Mouse (Mus musculus) gastrocnemius, adult 2 months (tissue): ENCODE measurements at regions not wholly inside any gene's neighbourhood (a gene's known extent, or its start where the extent isn't known, plus 50 kb on each side); places are given as distances from the start of the nearest gene placed in this dataset.

Experiments
- DNase-seq: peaks from one replicate; pipeline ENCODE4 v3.0.0; 2022
- H3K27ac ChIP-seq: fragments of 200-600 bp; 2 replicates; pipeline ENCODE4 v1.8.1; 2022; ENCODE audit warnings: mild to moderate bottlenecking
- H3K4me3 ChIP-seq: fragments of 200-600 bp; 2 replicates; pipeline ENCODE4 v1.8.1; 2022; ENCODE audit warnings: mild to moderate bottlenecking, moderate library complexity
- CTCF ChIP-seq: fragments of 200-600 bp; IDR thresholded peaks from 2 replicates; pipeline ENCODE4 v1.8.1; 2022; ENCODE audit warnings: antibody characterized with exemption, mild to moderate bottlenecking, moderate library complexity
- intact Hi-C: fragments of 180-260 bp; cut with DNase I; formaldehyde crosslinking; loops from one replicate; pipeline ENCODE4 v1.15.1; 2025

- DNase-seq = peak; percentile 29
- intact Hi-C loops = no loop called here
- Histone ChIP-seq H3K4me3 (no peak overlapping the region), H3K27ac (no peak overlapping the region)
- TF ChIP-seq CTCF = no peak
These were observed 84.1 kb downstream of the Thnsl2 start for GRCm38 (mm10) chr6:71060116-71060515.

- intact Hi-C loops = no loop called here
- 0 out of 2 replicates have a peak, but pooled peaks have one; percentile 11 for TF ChIP-seq CTCF
These were observed 81.3 kb downstream of the Thnsl2 start for GRCm38 (mm10) chr6:71062980-71063379.

DNA sequence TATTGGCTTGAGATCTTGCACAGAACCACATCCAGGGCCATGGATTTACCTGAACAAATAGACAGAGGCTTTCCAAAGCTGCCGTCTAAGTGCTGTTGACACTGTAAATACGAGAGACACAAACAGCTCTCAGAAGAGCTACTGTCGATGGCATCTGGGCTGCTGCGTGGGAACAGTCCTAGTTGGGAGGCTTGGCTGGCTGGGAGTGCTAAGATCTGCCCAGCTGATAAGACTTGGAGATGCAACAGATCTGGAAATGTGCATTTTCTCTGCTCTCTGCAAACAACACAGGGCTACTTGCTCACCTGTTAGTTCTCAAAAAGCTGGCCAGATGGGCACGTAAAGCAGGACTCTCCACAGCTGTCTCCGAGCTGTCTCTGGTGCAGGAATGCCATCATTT, 78.8 kb downstream of the Thnsl2 start:
- no peak for TF ChIP-seq CTCF
- H3K4me3 ChIP-seq = no peak overlapping the region
- H3K27ac ChIP-seq = no peak overlapping the region
- DNase-seq = no peak
- intact Hi-C loops = no loop called here

More at GRCm38 (mm10) chr6:71062980-71063379, 81.3 kb downstream of the Thnsl2 start:
- H3K4me3 ChIP-seq = no peak overlapping the region
- DNase-seq = no peak
- H3K27ac ChIP-seq = no peak overlapping the region

DNA sequence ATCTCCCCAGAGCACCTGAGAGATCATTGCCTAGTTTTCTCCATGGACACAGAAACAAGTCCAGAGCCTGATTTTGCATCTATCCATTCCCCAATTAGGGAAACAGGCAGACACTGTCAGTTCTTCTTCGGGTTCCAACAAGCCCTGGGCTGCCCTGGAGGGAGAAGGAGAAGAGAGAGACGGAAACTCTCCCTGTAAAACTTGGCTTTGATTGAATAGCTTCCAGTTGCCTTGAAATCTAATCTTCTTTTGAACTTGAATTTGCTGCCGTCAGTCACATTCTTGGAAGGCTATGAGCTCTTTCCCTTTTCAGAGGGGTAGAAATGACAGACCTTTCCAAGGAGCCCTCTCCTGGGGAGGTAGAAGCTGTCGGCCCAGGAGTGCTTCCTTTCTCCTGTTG, 75.0 kb downstream of the Thnsl2 start:
- no peak for DNase-seq
- no peak overlapping the region for H3K27ac ChIP-seq
- no peak for TF ChIP-seq CTCF
- no peak overlapping the region for H3K4me3 ChIP-seq
- intact Hi-C loops = no loop called here

- TF ChIP-seq CTCF = no peak
- no peak for DNase-seq
- intact Hi-C loops = no loop called here
- H3K27ac ChIP-seq = no peak overlapping the region
- H3K4me3 ChIP-seq = no peak overlapping the region
These were observed 69.4 kb downstream of the Thnsl2 start for GRCm38 (mm10) chr6:71074789-71075191.
